Mouse (Mus musculus): ENCODE measurements at regions not wholly inside any gene's neighbourhood (a gene's known extent, or its start where the extent isn't known, plus 50 kb on each side); places are given as distances from the start of the nearest gene placed in this dataset.

GRCm38 (mm10) chr5:12222622-12223021 is 160.6 kb upstream of the Sema3d start:
- TF ChIP-seq CTCF (conservative IDR thresholded peaks at IDR 0.05; ENCODE audit: low read length) (no peak), NANOG (IDR thresholded peaks at IDR 0.05; ENCODE audit: borderline replicate concordance, low read length) (no peak), POU5F1 (IDR thresholded peaks at IDR 0.05; ENCODE audit: borderline replicate concordance, low read length) (no peak)
